Mouse (Mus musculus) liver, postnatal 0 days (tissue): ENCODE data around the gene Map2k7. TPM values are rescaled to one million over a fixed set of nuclear protein-coding genes. Genes with fewer than 3 reads are reported as not detected.

Source experiments
- ATAC-seq: fragments of 200-750 bp; cut with Nextera tagmentation; 2 replicates; pipeline ENCODE4 v1.8.0; 2017; ENCODE audit warnings: mild to moderate bottlenecking, moderate library complexity
- DNase-seq: peaks from one replicate; pipeline ENCODE4 v3.0.0-alpha.2; 2016
- H3K27ac ChIP-seq: fragments of 300-500 bp; sonication (generic); 2 replicates; pipeline ENCODE4 v1.5.1; 2014; ENCODE audit warnings: antibody characterized with exemption, moderate library complexity, mild to moderate bottlenecking, low read depth
- H3K27me3 ChIP-seq: fragments of 300-500 bp; sonication (generic); 2 replicates; pipeline ENCODE4 v1.6.1; 2014; ENCODE audit warnings: low read length, control low read depth, mixed read lengths; ENCODE audit not compliant: insufficient read depth
- H3K36me3 ChIP-seq: fragments of 300-500 bp; sonication (generic); replicated peaks from 2 replicates; pipeline ENCODE4 v1.6.1; 2014; ENCODE audit warnings: mild to moderate bottlenecking, control low read depth, low read length, moderate library complexity, mixed read lengths; ENCODE audit not compliant: insufficient read depth
- H3K4me1 ChIP-seq: fragments of 300-500 bp; sonication (generic); 2 replicates; pipeline ENCODE4 v1.6.1; 2014; ENCODE audit warnings: antibody characterized with exemption, mild to moderate bottlenecking, control low read depth; ENCODE audit not compliant: insufficient read depth
- H3K4me2 ChIP-seq: fragments of 300-500 bp; sonication (generic); 2 replicates; pipeline ENCODE4 v1.6.1; 2014; ENCODE audit warnings: low read depth, mild to moderate bottlenecking, low read length, moderate library complexity, mixed read lengths
- H3K4me3 ChIP-seq: fragments of 300-500 bp; sonication (generic); 2 replicates; pipeline ENCODE4 v1.5.1; 2014; ENCODE audit warnings: low read depth, low read length
- H3K9ac ChIP-seq: fragments of 300-500 bp; sonication (generic); replicated peaks from 2 replicates; pipeline ENCODE4 v1.6.1; 2014; ENCODE audit warnings: mild to moderate bottlenecking, moderate library complexity
- H3K9me3 ChIP-seq: fragments of 300-500 bp; sonication (generic); 2 replicates; pipeline ENCODE4 v1.6.1; 2016; ENCODE audit warnings: mild to moderate bottlenecking, control low read depth, low read length, mixed read lengths
- CTCF ChIP-seq: sonication (generic); IDR thresholded peaks from 2 replicates; pipeline ENCODE4 v1.5.1; 2016; ENCODE audit warnings: antibody characterized with exemption, low read depth
- EP300 ChIP-seq: IDR thresholded peaks from 2 replicates; pipeline ENCODE4 v1.6.1; 2016; ENCODE audit warnings: antibody characterized with exemption, low read depth, mild to moderate bottlenecking
- WGBS: fragments of 180-500 bp; shearing (Covaris S2); extraction: QIAGEN DNeasy Blood & Tissue Kit; methylation state at CpG from one replicate; pipeline ENCODE4 v1.1.7; 2014; ENCODE audit not compliant: insufficient replicate concordance; 5-methylcytosine and 5-hydroxymethylcytosine counted together
- polyA plus RNA-seq: library from polyadenylated mRNA; unstranded; fragments of >200 nt; fragmentation: Nextera tagmentation; extraction: Ambion mirVana; gene quantifications from 2 replicates; pipeline ENCODE4 v1.2.1, GENCODE M21; 2015

Map2k7 gene
- polyA plus RNA-seq, 1 experiment from 2014 or later = 10.5 TPM

- Histone ChIP-seq H3K9ac (no peak overlapping the region), H3K4me3 (no peak overlapping the region), H3K4me2 (no peak overlapping the region), H3K27ac (no peak overlapping the region), H3K4me1 (no peaks in the 10 kb centered on the region), H3K36me3 (peaks cover 85% of the 10 kb centered on the region), H3K27me3 (no peaks in the 10 kb centered on the region), H3K9me3 (no peaks in the 10 kb centered on the region)
- WGBS = 86% methylated on average over 5 of the region's 5 CpGs
- DNase-seq (no peak), ATAC-seq (no peak)
- TF ChIP-seq CTCF (peak; percentile 29), EP300 (no peak)
These were observed 54.2 kb downstream of the Map2k7 start for GRCm38 (mm10) chr8:4292738-4293137.

Other genes starting within 250 kb of the Map2k7 start
- gene Cd209f, start 132.9 kb upstream of the Map2k7 start, polyA plus RNA-seq = 1.1 and 1.8 TPM in 2 replicates
- gene Cd209g, start 104.6 kb upstream of the Map2k7 start, polyA plus RNA-seq = 0.13 TPM in 1 of 2 replicates, not detected in the other
- gene Evi5l, start 72.2 kb upstream of the Map2k7 start, polyA plus RNA-seq = 2.8 and 3.8 TPM in 2 replicates
- 0.12 and 0.15 TPM in 2 replicates for gene Prr36, start 21.3 kb upstream of the Map2k7 start, polyA plus RNA-seq
- gene Lrrc8e, start 11.9 kb upstream of the Map2k7 start, polyA plus RNA-seq = 0.11 and 0.13 TPM in 2 replicates
- 0.12 TPM in 1 of 2 replicates, not detected in the other for gene Gm49320, start 125 bp downstream of the Map2k7 start, polyA plus RNA-seq
- gene Tgfbr3l, start 9.5 kb downstream of the Map2k7 start, polyA plus RNA-seq = 0.97 and 2.3 TPM in 2 replicates
- gene Snapc2, start 14.3 kb downstream of the Map2k7 start, polyA plus RNA-seq = 12.6 and 13.7 TPM in 2 replicates
- gene Ctxn1, start 20.5 kb downstream of the Map2k7 start, polyA plus RNA-seq = 1.6 and 2.0 TPM in 2 replicates
- 28.1 and 30.8 TPM in 2 replicates for gene Timm44, start 37.2 kb downstream of the Map2k7 start, polyA plus RNA-seq
- 4.0 and 5.5 TPM in 2 replicates for gene Ccl25, start 86.5 kb downstream of the Map2k7 start, polyA plus RNA-seq
- 57.6 and 59.6 TPM in 2 replicates for gene Elavl1, start 86.7 kb downstream of the Map2k7 start, polyA plus RNA-seq